Mouse (Mus musculus) B cell, adult 2 months (primary cell): ENCODE measurements around the gene Islr2.

Experiments used
- DNase-seq, 2 experiments: peaks; one replicate each; pipeline ENCODE4 v3.0.0; 2022

Islr2 gene

DNA sequence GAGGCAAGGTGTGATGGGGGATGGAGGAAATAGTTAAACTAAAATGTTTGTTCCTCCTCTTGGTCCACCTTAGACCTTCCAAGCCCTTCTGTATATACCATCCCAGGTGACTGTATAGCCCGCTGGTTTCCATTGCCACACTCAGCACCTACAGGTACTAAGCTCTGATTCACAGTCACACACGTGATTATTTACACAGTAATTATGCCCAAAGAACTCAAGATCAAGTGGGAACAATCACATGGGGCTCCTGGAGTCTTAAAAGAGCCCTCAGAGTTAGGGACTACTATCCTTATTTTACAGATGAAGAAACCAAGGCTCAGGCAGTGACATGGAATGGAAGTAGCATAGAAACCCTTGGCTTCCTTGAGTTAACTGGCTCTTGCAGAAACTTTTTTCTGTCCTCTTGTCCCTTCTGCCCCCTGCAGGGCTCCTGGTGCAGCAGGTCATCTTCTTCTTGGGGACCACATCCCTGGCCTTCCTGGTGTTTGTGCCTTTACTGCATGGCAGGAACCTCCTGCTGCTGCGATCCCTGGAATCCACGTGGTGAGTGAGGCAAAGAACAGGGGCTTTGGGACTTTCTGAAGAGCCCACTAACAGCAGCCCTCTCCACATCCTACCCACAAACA is 53.3 kb downstream of the Islr2 start:
- no peak for DNase-seq

DNA sequence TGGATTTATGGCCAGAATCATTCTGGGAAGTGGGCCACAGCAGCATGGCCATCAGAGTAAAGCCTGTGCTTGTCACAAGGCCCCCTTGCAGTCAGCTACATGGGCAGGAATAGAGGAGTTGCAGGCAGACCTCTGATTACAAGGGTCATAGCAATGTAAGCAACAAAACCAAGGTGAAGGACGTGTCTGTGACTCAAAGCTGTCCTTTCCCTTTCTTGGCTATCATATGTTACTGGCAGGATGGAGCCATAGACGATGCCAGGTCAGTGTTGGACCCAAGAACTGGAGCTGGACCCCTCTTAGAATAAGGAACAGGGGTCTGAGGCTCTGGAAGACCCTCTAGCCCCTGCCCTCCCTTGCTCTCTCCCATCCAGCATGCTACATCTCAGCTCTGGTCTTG is 55.3 kb downstream of the Islr2 start:
- DNase-seq, result no peak
